Mouse (Mus musculus) testis, adult 2 months (tissue): Measurements from ENCODE around the gene March2. TPM values are rescaled to one million over a fixed set of nuclear protein-coding genes. Genes with fewer than 3 reads are reported as not detected.
A peak's percentile ranks its signal among the peaks of the same experiment; 100 is the strongest.

ENCODE experiments used
- H3K27ac ChIP-seq: fragments of 200-500 bp; 2 replicates; pipeline ENCODE4 v1.5.1; 2012; ENCODE audit warnings: low read depth, low read length; ENCODE audit not compliant: control insufficient read depth, insufficient read depth
- H3K27me3 ChIP-seq: fragments of 200-500 bp; 2 replicates; pipeline ENCODE4 v1.6.1; 2012; ENCODE audit warnings: mild to moderate bottlenecking, low read length, moderate library complexity; ENCODE audit not compliant: control insufficient read depth, insufficient read depth
- H3K36me3 ChIP-seq: fragments of 200-500 bp; 2 replicates; pipeline ENCODE4 v1.6.1; 2012; ENCODE audit warnings: mild to moderate bottlenecking, low read length; ENCODE audit not compliant: control insufficient read depth, insufficient read depth
- H3K4me1 ChIP-seq: fragments of 200-500 bp; 2 replicates; pipeline ENCODE4 v1.6.1; 2012; ENCODE audit warnings: low read length; ENCODE audit not compliant: control insufficient read depth, insufficient read depth
- H3K4me3 ChIP-seq: fragments of 200-500 bp; 2 replicates; pipeline ENCODE4 v1.5.1; 2012; ENCODE audit warnings: low read depth, mild to moderate bottlenecking, low read length, moderate library complexity, mixed read lengths; ENCODE audit not compliant: control insufficient read depth
- CTCF ChIP-seq: fragments of 200-500 bp; IDR thresholded peaks from 2 replicates; pipeline ENCODE4 v1.5.1; 2012; ENCODE audit warnings: low read depth, mild to moderate bottlenecking, inconsistent platforms, low read length, moderate library complexity; ENCODE audit not compliant: control insufficient read depth, insufficient read depth, insufficient replicate concordance
- POLR2A ChIP-seq: fragments of 200-500 bp; IDR thresholded peaks from 2 replicates; pipeline ENCODE4 v1.6.1; 2012; ENCODE audit warnings: low read depth, mild to moderate bottlenecking, inconsistent platforms, low read length, moderate library complexity; ENCODE audit not compliant: control insufficient read depth
- polyA plus RNA-seq: library from polyadenylated mRNA; depleted of rRNA; stranded (reverse); fragments of >200 nt; gene quantifications from 2 replicates; pipeline ENCODE4 v1.2.3, GENCODE M21; 2012

Gene March2
- polyA plus RNA-seq, 1 experiment = 92.4 TPM

DNA sequence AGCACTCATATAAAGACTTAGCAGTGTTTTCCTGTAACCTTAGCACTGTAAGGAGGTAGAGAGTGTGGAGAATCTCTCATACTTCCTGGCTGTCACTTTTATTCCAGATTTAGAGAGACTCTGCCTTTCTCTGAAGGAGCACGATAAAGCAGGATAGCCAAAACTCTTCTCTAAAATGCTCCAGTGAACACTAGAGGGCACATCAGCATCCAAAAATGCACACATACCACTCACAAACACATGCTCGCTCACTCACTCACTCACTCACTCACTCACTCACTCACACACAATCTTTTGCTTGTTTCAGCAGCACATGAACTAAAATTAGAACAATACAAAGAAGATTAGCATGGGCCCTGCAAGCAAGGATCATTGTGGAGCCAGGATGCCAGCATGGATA is 10.7 kb upstream of the March2 start:
- H3K27me3 ChIP-seq = no peaks in the 10 kb centered on the region
- no peak overlapping the region for H3K27ac ChIP-seq
- H3K4me1 ChIP-seq = no peaks in the 10 kb centered on the region
- H3K4me3 ChIP-seq = no peak overlapping the region
- no peak for TF ChIP-seq CTCF
- no peak for TF ChIP-seq POLR2A
- no peaks in the 10 kb centered on the region for H3K36me3 ChIP-seq

GRCm38 (mm10) chr17:33728396-33728795 is 9.9 kb upstream of the March2 start:
- TF ChIP-seq POLR2A (no peak), CTCF (no peak)
- Histone ChIP-seq H3K27ac (no peak overlapping the region), H3K36me3 (no peaks in the 10 kb centered on the region), H3K4me3 (no peak overlapping the region), H3K4me1 (no peaks in the 10 kb centered on the region), H3K27me3 (no peaks in the 10 kb centered on the region)

DNA sequence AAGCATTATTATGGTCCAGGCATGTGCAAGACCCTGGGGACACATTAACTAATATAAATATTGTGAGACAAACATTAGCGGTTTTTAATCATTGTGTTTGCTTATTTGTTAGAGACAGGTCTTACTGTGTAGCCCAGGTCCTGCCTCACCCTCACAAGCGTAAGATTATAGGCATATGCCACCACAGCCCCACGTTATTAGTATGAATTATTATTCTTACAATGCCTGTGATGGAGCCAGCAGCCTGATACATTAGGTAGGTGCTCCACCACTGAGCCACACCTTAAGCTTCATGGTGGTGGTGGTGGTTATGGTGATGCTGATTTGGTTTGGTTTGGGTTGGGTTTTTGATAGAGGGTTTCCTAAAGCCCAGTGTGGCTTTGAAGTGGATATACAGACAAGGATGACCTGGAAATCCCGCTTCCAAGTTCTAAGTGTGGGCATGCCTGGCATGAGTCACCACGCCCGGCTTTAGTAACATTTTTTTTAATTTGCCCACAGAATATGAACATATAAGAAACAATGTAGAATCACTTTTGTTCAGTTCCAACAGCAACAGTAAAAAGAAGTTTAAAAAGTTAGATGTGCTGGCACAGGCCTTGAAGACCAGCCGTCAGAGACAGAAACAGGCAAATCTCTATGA is 1.4 kb upstream of the March2 start:
- Histone ChIP-seq H3K4me3 (no peak overlapping the region), H3K36me3 (no peaks in the 10 kb centered on the region), H3K27me3 (no peaks in the 10 kb centered on the region), H3K4me1 (no peaks in the 10 kb centered on the region; the same call in 1 of the 2 replicates), H3K27ac (no peak overlapping the region)
- TF ChIP-seq CTCF = no peak
- no peak for TF ChIP-seq POLR2A

GRCm38 (mm10) chr17:33718944-33719725 is 665 bp upstream of the March2 start:
- H3K36me3 ChIP-seq = no peaks in the 10 kb centered on the region
- TF ChIP-seq POLR2A (no peak), CTCF (no peak)
- no peaks in the 10 kb centered on the region for H3K27me3 ChIP-seq
- no peaks in the 10 kb centered on the region; the same call in 1 of the 2 replicates for H3K4me1 ChIP-seq
- H3K27ac ChIP-seq = peak overlapping the region; percentile 57; the same call in 1 of the 2 replicates
- peak overlapping the region; percentile 9 for H3K4me3 ChIP-seq

DNA sequence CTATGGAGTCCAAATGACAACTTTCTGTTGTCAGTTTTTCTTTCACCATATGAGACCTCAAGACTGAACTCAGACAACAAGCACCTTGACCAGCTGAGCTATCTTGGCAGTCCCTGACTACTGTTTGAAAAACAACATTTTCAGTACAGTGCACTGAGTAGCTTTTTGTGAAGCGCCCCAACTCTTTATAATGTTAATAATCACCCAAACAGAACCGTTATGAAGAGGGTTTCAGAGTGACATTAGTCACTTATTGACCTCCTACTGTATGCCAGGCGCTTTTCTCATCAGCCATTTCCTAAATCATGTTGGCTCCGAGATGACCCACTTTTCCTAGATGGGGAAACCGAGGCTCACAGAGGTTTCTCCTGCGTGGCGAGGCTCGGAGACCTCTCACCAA is 488 bp downstream of the March2 start:
- peak overlapping the region; percentile 58 for H3K27ac ChIP-seq
- H3K36me3 ChIP-seq = no peaks in the 10 kb centered on the region
- H3K27me3 ChIP-seq = no peaks in the 10 kb centered on the region
- no peak for TF ChIP-seq CTCF
- TF ChIP-seq POLR2A = no peak
- peak overlapping the region; percentile 88 for H3K4me3 ChIP-seq
- H3K4me1 ChIP-seq = no peaks in the 10 kb centered on the region; the same call in 1 of the 2 replicates

GRCm38 (mm10) chr17:33717246-33717645 is 1.2 kb downstream of the March2 start:
- Histone ChIP-seq H3K36me3 (no peaks in the 10 kb centered on the region), H3K4me3 (no peak overlapping the region), H3K27ac (no peak overlapping the region), H3K27me3 (no peaks in the 10 kb centered on the region), H3K4me1 (no peaks in the 10 kb centered on the region; the same call in 1 of the 2 replicates)
- TF ChIP-seq POLR2A (no peak), CTCF (no peak)

DNA sequence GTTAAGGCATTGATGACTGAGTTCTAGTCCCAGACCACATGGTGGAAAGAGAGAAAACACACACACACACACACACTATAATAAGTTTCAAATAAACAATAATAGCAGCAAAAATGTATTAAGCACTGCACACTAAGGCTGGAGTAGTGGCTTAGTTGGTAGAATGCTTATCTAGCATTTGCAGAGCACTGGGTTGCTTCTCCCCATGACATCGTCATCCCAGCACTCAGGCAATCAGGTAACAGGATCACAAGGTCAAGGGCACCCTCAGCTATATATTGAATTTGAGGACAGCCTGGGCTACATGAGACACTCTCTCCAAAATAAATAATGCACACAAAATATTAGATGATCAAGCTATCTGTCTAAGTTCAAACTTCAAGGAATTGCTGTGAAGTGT is 3.7 kb downstream of the March2 start:
- Histone ChIP-seq H3K4me1 (no peaks in the 10 kb centered on the region; the same call in 1 of the 2 replicates), H3K4me3 (no peak overlapping the region), H3K36me3 (no peaks in the 10 kb centered on the region), H3K27ac (no peak overlapping the region), H3K27me3 (no peaks in the 10 kb centered on the region)
- no peak for TF ChIP-seq POLR2A
- TF ChIP-seq CTCF = no peak

- Histone ChIP-seq H3K27me3 (no peaks in the 10 kb centered on the region), H3K4me1 (no peaks in the 10 kb centered on the region), H3K36me3 (no peaks in the 10 kb centered on the region), H3K27ac (no peak overlapping the region), H3K4me3 (no peak overlapping the region)
- TF ChIP-seq CTCF = no peak
- no peak for TF ChIP-seq POLR2A
Observed at GRCm38 (mm10) chr17:33713271-33713670, 5.2 kb downstream of the March2 start.
